In the genomic region with DNA sequence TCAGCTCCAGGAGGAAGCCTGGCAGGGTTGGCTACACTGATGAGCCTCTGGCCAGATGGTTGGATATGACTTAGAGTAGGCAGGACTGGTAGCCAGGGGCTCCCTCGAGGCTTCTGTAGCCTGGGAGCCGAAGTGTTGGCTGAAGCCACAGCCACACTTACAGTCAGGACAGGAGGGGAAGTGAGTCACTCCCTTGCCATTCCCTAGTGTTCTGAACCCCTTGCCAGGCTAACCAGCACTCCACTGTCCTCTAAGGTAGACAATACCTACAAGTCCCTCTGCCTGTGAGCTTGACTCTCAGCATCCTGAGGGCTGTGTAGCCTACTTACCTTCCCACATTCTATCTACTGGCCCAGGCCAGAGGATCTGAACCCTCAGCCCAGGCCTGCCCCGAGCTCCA, we compare ENCODE assay signal across 20 mouse cellular contexts. TPM values are rescaled to one million over a fixed set of nuclear protein-coding genes. Genes with fewer than 3 reads are reported as not detected.
A peak's percentile ranks its signal among the peaks of the same experiment; 100 is the strongest.
DNase-seq lines count a peak whose midpoint lies in the region; ATAC-seq and TF ChIP-seq lines count a peak whose summit lies in the region.
"Had no signal": no experiment of that assay in that cellular context is flagged by ENCODE, and none has a peak within 500 bp of the region (broad histone marks: within the 10 kb centered on the region; RNA-seq: fewer than 3 reads in every experiment).

No protein-coding gene starts in this region.

- in situ Hi-C loops in Patski (cut with MboI; ENCODE audit: low pct_unique_long_range_greater_than_20kb): no loop called here

- POLR2A ChIA-PET in Patski (lab: Charles Lee): interaction anchor here (1.0 kb wide), 1 partner anchor 66 kb away, joined by 3 read pairs; no protein-coding TSS in a partner anchor

- CTCF ChIA-PET in Patski (lab: Charles Lee): no interaction called here

- peak; percentile 5 for DNase-seq in hindbrain, embryonic 11.5 days (ENCODE audit: low spot score)
- no peak for DNase-seq in hindbrain, postnatal 0 days (ENCODE audit: low spot score)
- DNase-seq in neural tube, embryonic 10.5 days (ENCODE audit: extremely low spot score, low spot score): no peak
- no peak for DNase-seq in Patski (ENCODE audit: low read depth, low spot score)
- DNase-seq in layer of hippocampus, postnatal 14 days (ENCODE audit: low spot score in 2 of 2): no peak
- DNase-seq: adrenal gland, postnatal 36 days; cerebellum, adult 2 months; gastrocnemius, postnatal 25 days; heart, postnatal 14 days; lung, adult 18-20 months; retina, postnatal 1 day; right cerebral cortex, postnatal 4 days had no signal

- no peaks in the 10 kb centered on the region for H3K9me3 ChIP-seq in hindbrain, embryonic 11.5 days (ENCODE audit: control insufficient read depth, low read length)
- H3K9me3 ChIP-seq in hindbrain, postnatal 0 days (ENCODE audit: low read length): no peaks in the 10 kb centered on the region
- H3K9me3 ChIP-seq in neural tube, embryonic 12.5 days: no peaks in the 10 kb centered on the region
- H3K9me3 ChIP-seq: embryonic facial prominence, embryonic 12.5 days; kidney, embryonic 15.5 days had no signal

- ATAC-seq in hindbrain, embryonic 11.5 days (ENCODE audit: low FRiP score): no peak
- ATAC-seq in hindbrain, postnatal 0 days: no peak
- no peak for ATAC-seq in neural tube, embryonic 12.5 days (ENCODE audit: low FRiP score, low read depth)
- peak; percentile 61 for ATAC-seq in Patski
- ATAC-seq in frontal cortex, adult (ENCODE audit: low TSS enrichment): no peak

- TF ChIP-seq CTCF in hindbrain, postnatal 0 days (IDR thresholded peaks at IDR 0.05; ENCODE audit: low read depth): no peak
- no peak for TF ChIP-seq CTCF in Patski (IDR thresholded peaks at IDR 0.05)

- no peak overlapping the region for H3K9ac ChIP-seq in hindbrain, embryonic 11.5 days (ENCODE audit: low read depth, low read length)
- no peak overlapping the region for H3K9ac ChIP-seq in hindbrain, postnatal 0 days (replicated peaks; ENCODE audit: low read length)
- no peak overlapping the region for H3K9ac ChIP-seq in neural tube, embryonic 12.5 days
- H3K9ac ChIP-seq: embryonic facial prominence, embryonic 12.5 days; kidney, embryonic 15.5 days had no signal

- H3K27ac ChIP-seq in hindbrain, embryonic 11.5 days (ENCODE audit: low read depth, low read length): peak overlapping the region; percentile 97
- no peak overlapping the region for H3K27ac ChIP-seq in hindbrain, postnatal 0 days
- peak overlapping the region; percentile 93; the same call in 1 of the 2 replicates for H3K27ac ChIP-seq in neural tube, embryonic 12.5 days

- H3K36me3 ChIP-seq in hindbrain, embryonic 11.5 days (ENCODE audit: control insufficient read depth, insufficient read depth, low read length): no peaks in the 10 kb centered on the region
- no peaks in the 10 kb centered on the region for H3K36me3 ChIP-seq in hindbrain, postnatal 0 days (ENCODE audit: insufficient read depth, low read length)
- H3K36me3 ChIP-seq in neural tube, embryonic 12.5 days: no peaks in the 10 kb centered on the region
- H3K36me3 ChIP-seq: embryonic facial prominence, embryonic 12.5 days; kidney, embryonic 15.5 days had no signal

- H3K4me3 ChIP-seq in hindbrain, embryonic 11.5 days (ENCODE audit: low read depth, low read length): no peak overlapping the region
- H3K4me3 ChIP-seq in hindbrain, postnatal 0 days (ENCODE audit: low read length): no peak overlapping the region
- H3K4me3 ChIP-seq in neural tube, embryonic 12.5 days: no peak overlapping the region
- H3K4me3 ChIP-seq: embryonic facial prominence, embryonic 12.5 days; kidney, embryonic 15.5 days had no signal

- WGBS in hindbrain, embryonic 11.5 days: 86% methylated on average over 3 of the region's 3 CpGs
- 47% methylated on average over 3 of the region's 3 CpGs for WGBS in hindbrain, postnatal 0 days
- 71% methylated on average over 3 of the region's 3 CpGs for WGBS in neural tube, embryonic 12.5 days

- H3K4me2 ChIP-seq in hindbrain, embryonic 11.5 days (replicated peaks; ENCODE audit: low read depth, low read length): no peak overlapping the region
- no peak overlapping the region for H3K4me2 ChIP-seq in hindbrain, postnatal 0 days (ENCODE audit: low read depth, low read length)
- no peak overlapping the region for H3K4me2 ChIP-seq in neural tube, embryonic 12.5 days (replicated peaks)
- H3K4me2 ChIP-seq: embryonic facial prominence, embryonic 12.5 days; kidney, embryonic 15.5 days had no signal

- no peaks in the 10 kb centered on the region for H3K27me3 ChIP-seq in hindbrain, embryonic 11.5 days (ENCODE audit: control insufficient read depth, insufficient read depth, low read length)
- H3K27me3 ChIP-seq in hindbrain, postnatal 0 days (ENCODE audit: insufficient read depth, low read length): no peaks in the 10 kb centered on the region
- H3K27me3 ChIP-seq in neural tube, embryonic 12.5 days (replicated peaks): no peaks in the 10 kb centered on the region
- H3K27me3 ChIP-seq in Patski: peaks cover 2% of the 10 kb centered on the region
- H3K27me3 ChIP-seq: embryonic facial prominence, embryonic 12.5 days; kidney, embryonic 15.5 days had no signal

- peaks cover 12% of the 10 kb centered on the region for H3K4me1 ChIP-seq in hindbrain, embryonic 11.5 days (replicated peaks; ENCODE audit: control insufficient read depth, insufficient read depth, low read length)
- H3K4me1 ChIP-seq in hindbrain, postnatal 0 days (ENCODE audit: insufficient read depth, low read length): peaks cover 5% of the 10 kb centered on the region; the same call in 1 of the 2 replicates
- H3K4me1 ChIP-seq in neural tube, embryonic 12.5 days: peaks cover 47% of the 10 kb centered on the region

RNA-seq across cellular contexts. Expression of a gene that starts 29.5 kb away (rescaled TPM):
- not detected in 2 replicates for polyA plus RNA-seq in hindbrain, embryonic 11.5 days (2014; fragmentation: Nextera tagmentation; extraction: Ambion mirVana)
- not detected in 2 replicates for total RNA-seq in hindbrain, postnatal 0 days (2014; rRNA removed)
- polyA plus RNA-seq in hindbrain, postnatal 0 days (2015; fragmentation: Nextera tagmentation; extraction: Ambion mirVana): not detected in 2 replicates
- not detected in 2 replicates for polyA plus RNA-seq in neural tube, embryonic 12.5 days (2016; fragmentation: Nextera tagmentation; extraction: Ambion mirVana)
- not detected for polyA plus RNA-seq in Patski (2021)
- not detected for total RNA-seq in layer of hippocampus, postnatal 14 days (2021)
- total RNA-seq: adrenal gland, postnatal 36 days; gastrocnemius, postnatal 25 days; heart, postnatal 14 days; left cerebral cortex, postnatal 36 days; liver, adult 2 months; monocyte, adult 5-6 weeks had no signal
- polyA plus RNA-seq: cerebellum, adult 2 months; embryonic facial prominence, embryonic 12.5 days had no signal

RNA-seq across cellular contexts. Expression of a gene that starts 44.3 kb away (rescaled TPM):
- not detected in 2 replicates for polyA plus RNA-seq in hindbrain, embryonic 11.5 days (2014; fragmentation: Nextera tagmentation; extraction: Ambion mirVana)
- total RNA-seq in hindbrain, postnatal 0 days (2014; rRNA removed): not detected in 2 replicates
- polyA plus RNA-seq in hindbrain, postnatal 0 days (2015; fragmentation: Nextera tagmentation; extraction: Ambion mirVana): not detected in 2 replicates
- polyA plus RNA-seq in neural tube, embryonic 12.5 days (2016; fragmentation: Nextera tagmentation; extraction: Ambion mirVana): not detected in 2 replicates
- not detected for polyA plus RNA-seq in Patski (2021)
- total RNA-seq in layer of hippocampus, postnatal 14 days (2021): not detected
- total RNA-seq: adrenal gland, postnatal 36 days; common myeloid progenitor, adult 5-6 weeks; gastrocnemius, postnatal 25 days; heart, postnatal 14 days; left cerebral cortex, postnatal 36 days; monocyte, adult 5-6 weeks had no signal
- polyA plus RNA-seq: cerebellum, adult 2 months; embryonic facial prominence, embryonic 12.5 days had no signal

RNA-seq across cellular contexts. Expression of a gene that starts 56.1 kb away (rescaled TPM):
- polyA plus RNA-seq in hindbrain, embryonic 11.5 days (2014; fragmentation: Nextera tagmentation; extraction: Ambion mirVana): 44.6 and 60.5 TPM in 2 replicates
- 50.8 and 58.0 TPM in 2 replicates for total RNA-seq in hindbrain, postnatal 0 days (2014; rRNA removed)
- polyA plus RNA-seq in hindbrain, postnatal 0 days (2015; fragmentation: Nextera tagmentation; extraction: Ambion mirVana): 14.2 and 14.7 TPM in 2 replicates
- polyA plus RNA-seq in neural tube, embryonic 12.5 days (2016; fragmentation: Nextera tagmentation; extraction: Ambion mirVana): 96.8 and 97.4 TPM in 2 replicates
- polyA plus RNA-seq in Patski (2021): 0.12 TPM
- total RNA-seq in layer of hippocampus, postnatal 14 days (2021): 10 to 100 TPM; 38.1 to 49.8 TPM

Comparison
In these comparisons a context has a peak if more than half of its experiments do, and no peak if none do; other contexts are left out.
1. RNA of a gene that starts 56.1 kb away (polyA plus RNA-seq): 96.8 to 97.4 TPM in neural tube, embryonic 12.5 days, 44.6 to 60.5 TPM in hindbrain, embryonic 11.5 days and 14.2 to 14.7 TPM in hindbrain, postnatal 0 days; 0.12 TPM in Patski (single experiment); every median in the first group is over 10 times any median in the second.